In the genomic region with DNA sequence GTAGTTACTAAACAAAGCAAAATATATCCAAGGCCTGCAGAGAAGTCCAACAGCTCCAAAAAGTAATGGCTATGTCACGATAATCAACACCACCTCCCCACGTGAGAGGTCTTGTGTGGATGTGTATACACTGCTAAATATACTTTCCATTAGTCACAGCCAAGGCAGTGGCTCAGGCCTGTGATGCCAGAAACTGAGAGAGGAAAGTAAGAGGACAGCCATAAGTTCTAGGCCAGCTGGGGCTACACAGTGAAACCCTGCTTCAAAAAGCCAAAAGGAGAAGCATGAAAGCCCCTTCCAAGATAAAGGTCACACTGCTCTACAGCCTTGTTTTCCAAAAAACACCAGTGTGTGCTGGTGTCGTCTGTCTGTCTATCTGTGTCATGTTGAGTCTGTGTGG, we compare ENCODE assay signal across 9 mouse cellular contexts. TPM values are rescaled to one million over a fixed set of nuclear protein-coding genes. Genes with fewer than 3 reads are reported as not detected.
DNase-seq lines count a peak whose midpoint lies in the region; ATAC-seq and TF ChIP-seq lines count a peak whose summit lies in the region.
"Had no signal": no experiment of that assay in that cellular context is flagged by ENCODE, and none has a peak within 500 bp of the region (broad histone marks: within the 10 kb centered on the region; RNA-seq: fewer than 3 reads in every experiment).

No protein-coding gene starts in this region.

- 22% methylated on average over 3 of the region's 3 CpGs for WGBS in heart, embryonic 15.5 days

- no peaks in the 10 kb centered on the region for H3K36me3 ChIP-seq in heart, embryonic 15.5 days
- H3K36me3 ChIP-seq: limb, embryonic 12.5 days had no signal

- peak; percentile 16 for DNase-seq in adrenal gland, adult 2 months
- no peak for DNase-seq in adrenal gland, adult 18-20 months (ENCODE audit: low spot score in 2 of 2)
- no peak for DNase-seq in layer of hippocampus, adult 2 months (ENCODE audit: low spot score in 2 of 2)
- no peak for DNase-seq in layer of hippocampus, adult 18-20 months (ENCODE audit: low spot score in 2 of 2)
- DNase-seq in cerebellum, postnatal 36 days = no peak
- no peak for DNase-seq in layer of hippocampus, postnatal 25 days (ENCODE audit: extremely low spot score in 1 of 2, low spot score in 1 of 2)

- ATAC-seq in heart, embryonic 15.5 days (replicated peaks; ENCODE audit: insufficient number of reproducible peaks, insufficient read depth, low FRiP score, low read depth) = peak; percentile 82
- 0 out of 2 replicates have a peak, but pooled peaks have one; percentile 21 for ATAC-seq in megakaryocyte progenitor cell, adult 5-6 weeks (replicated peaks; ENCODE audit: poor library complexity)

- no peaks in the 10 kb centered on the region for H3K9me3 ChIP-seq in heart, embryonic 15.5 days (replicated peaks)
- H3K9me3 ChIP-seq: limb, embryonic 12.5 days had no signal

- H3K27me3 ChIP-seq in heart, embryonic 15.5 days = no peaks in the 10 kb centered on the region
- H3K27me3 ChIP-seq: limb, embryonic 12.5 days had no signal

- H3K4me1 ChIP-seq in heart, embryonic 15.5 days (replicated peaks) = peaks cover 66% of the 10 kb centered on the region

- 0 out of 2 replicates have a peak overlapping the region, but pooled peaks have one; percentile 38 for H3K9ac ChIP-seq in heart, embryonic 15.5 days
- H3K9ac ChIP-seq: limb, embryonic 12.5 days had no signal

- no peak for TF ChIP-seq CTCF in layer of hippocampus, adult 2 months (conservative IDR thresholded peaks at IDR 0.05)

- peak overlapping the region; percentile 41; the same call in 1 of the 2 replicates for H3K4me2 ChIP-seq in heart, embryonic 15.5 days
- H3K4me2 ChIP-seq: limb, embryonic 12.5 days had no signal

- H3K27ac ChIP-seq in layer of hippocampus, adult 2 months = peak overlapping the region; percentile 75
- peak overlapping the region; percentile 89 for H3K27ac ChIP-seq in heart, embryonic 15.5 days
- H3K27ac ChIP-seq: limb, embryonic 12.5 days had no signal

- H3K4me3 ChIP-seq in layer of hippocampus, adult 2 months = no peak overlapping the region
- H3K4me3 ChIP-seq in heart, embryonic 15.5 days = no peak overlapping the region
- H3K4me3 ChIP-seq: limb, embryonic 12.5 days had no signal

RNA-seq across cellular contexts. Expression of gene Clip1, which starts 22.8 kb away (rescaled TPM):
- 10 to 100 TPM; 82.3 TPM for total RNA-seq in adrenal gland, adult 2 months (2021)
- polyA plus RNA-seq in adrenal gland, adult 2 months (2012; rRNA removed) = 19.4 and 32.0 TPM in 2 replicates
- total RNA-seq in adrenal gland, adult 18-20 months (2021) = 10 to 100 TPM; 66.0 to 74.2 TPM
- 100 to 1,000 TPM; 136 to 144 TPM for total RNA-seq in layer of hippocampus, adult 2 months (2021)
- 100 to 1,000 TPM; 127 to 137 TPM for total RNA-seq in layer of hippocampus, adult 18-20 months (2021)
- polyA plus RNA-seq in heart, embryonic 15.5 days (2015; fragmentation: Nextera tagmentation; extraction: Ambion mirVana) = 51.9 and 53.5 TPM in 2 replicates
- total RNA-seq in megakaryocyte progenitor cell, adult 5-6 weeks (2015) = 45.7 and 46.4 TPM in 2 replicates
- 72.5 and 98.3 TPM in 2 replicates for total RNA-seq in megakaryocyte progenitor cell, adult 5-6 weeks (2017)
- total RNA-seq in layer of hippocampus, postnatal 25 days (2021) = 100 to 1,000 TPM; 114 to 130 TPM

RNA-seq across cellular contexts. Expression of gene Zcchc8, which starts 59.3 kb away (rescaled TPM):
- total RNA-seq in adrenal gland, adult 2 months (2021) = 10 to 100 TPM; 40.6 to 43.1 TPM
- polyA plus RNA-seq in adrenal gland, adult 2 months (2012; rRNA removed) = 21.3 and 21.7 TPM in 2 replicates
- total RNA-seq in adrenal gland, adult 18-20 months (2021) = 10 to 100 TPM; 33.1 to 45.2 TPM
- total RNA-seq in layer of hippocampus, adult 2 months (2021) = 10 to 100 TPM; 54.4 to 56.0 TPM
- total RNA-seq in layer of hippocampus, adult 18-20 months (2021) = 10 to 100 TPM; 51.1 to 55.8 TPM
- 54.5 and 59.7 TPM in 2 replicates for polyA plus RNA-seq in heart, embryonic 15.5 days (2015; fragmentation: Nextera tagmentation; extraction: Ambion mirVana)
- 50.8 and 52.0 TPM in 2 replicates for total RNA-seq in megakaryocyte progenitor cell, adult 5-6 weeks (2015)
- 103 and 131 TPM in 2 replicates for total RNA-seq in megakaryocyte progenitor cell, adult 5-6 weeks (2017)
- 10 to 100 TPM; 45.4 to 50.1 TPM for total RNA-seq in layer of hippocampus, postnatal 25 days (2021)
